Mouse (Mus musculus) hindbrain, embryonic 14.5 days (tissue): ENCODE measurements around the gene Gab1. TPM values are rescaled to one million over a fixed set of nuclear protein-coding genes. Genes with fewer than 3 reads are reported as not detected.
A peak's percentile ranks its signal among the peaks of the same experiment; 100 is the strongest.

Experiments used
- ATAC-seq: fragments of 200-750 bp; cut with Nextera tagmentation; 2 replicates; pipeline ENCODE4 v1.8.0; 2017; ENCODE audit warnings: moderate number of reproducible peaks, mild to moderate bottlenecking, moderate TSS enrichment, moderate library complexity; ENCODE audit not compliant: low FRiP score
- DNase-seq: peaks from one replicate; pipeline ENCODE4 v3.0.0-alpha.2; 2015; ENCODE audit warnings: low spot score
- H3K27ac ChIP-seq: fragments of 300-500 bp; sonication (generic); 2 replicates; pipeline ENCODE4 v1.5.1; 2014; ENCODE audit warnings: mild to moderate bottlenecking, moderate library complexity
- H3K27me3 ChIP-seq: fragments of 300-500 bp; sonication (generic); 2 replicates; pipeline ENCODE4 v1.6.1; 2014; ENCODE audit warnings: mild to moderate bottlenecking, low read length, mixed read lengths; ENCODE audit not compliant: control insufficient read depth, insufficient read depth
- H3K36me3 ChIP-seq: fragments of 300-500 bp; sonication (generic); replicated peaks from 2 replicates; pipeline ENCODE4 v1.6.1; 2014; ENCODE audit not compliant: control insufficient read depth, insufficient read depth
- H3K4me1 ChIP-seq: fragments of 300-500 bp; sonication (generic); replicated peaks from 2 replicates; pipeline ENCODE4 v1.6.1; 2014; ENCODE audit warnings: antibody characterized with exemption, low read length, mixed read lengths; ENCODE audit not compliant: control insufficient read depth, insufficient read depth
- H3K4me2 ChIP-seq: fragments of 300-500 bp; sonication (generic); replicated peaks from 2 replicates; pipeline ENCODE4 v1.6.1; 2014; ENCODE audit warnings: mild to moderate bottlenecking, moderate library complexity
- H3K4me3 ChIP-seq: fragments of 300-500 bp; sonication (generic); replicated peaks from 2 replicates; pipeline ENCODE4 v1.5.1; 2014; ENCODE audit warnings: mild to moderate bottlenecking, low read length
- H3K9ac ChIP-seq: fragments of 300-500 bp; sonication (generic); 2 replicates; pipeline ENCODE4 v1.6.1; 2014
- H3K9me3 ChIP-seq: fragments of 300-500 bp; sonication (generic); 2 replicates; pipeline ENCODE4 v1.6.1; 2016; ENCODE audit warnings: low read length; ENCODE audit not compliant: control insufficient read depth
- WGBS: fragments of 180-500 bp; shearing (Covaris S2); extraction: QIAGEN DNeasy Blood & Tissue Kit; methylation state at CpG from one replicate; pipeline ENCODE4 v1.1.7; 2014; 5-methylcytosine and 5-hydroxymethylcytosine counted together
- polyA plus RNA-seq: library from polyadenylated mRNA; unstranded; fragments of >200 nt; fragmentation: Nextera tagmentation; extraction: Ambion mirVana; gene quantifications from 2 replicates; pipeline ENCODE4 v1.2.1, GENCODE M21; 2014

The Gab1 gene
- 16.3 and 16.6 TPM in 2 replicates for polyA plus RNA-seq

DNA sequence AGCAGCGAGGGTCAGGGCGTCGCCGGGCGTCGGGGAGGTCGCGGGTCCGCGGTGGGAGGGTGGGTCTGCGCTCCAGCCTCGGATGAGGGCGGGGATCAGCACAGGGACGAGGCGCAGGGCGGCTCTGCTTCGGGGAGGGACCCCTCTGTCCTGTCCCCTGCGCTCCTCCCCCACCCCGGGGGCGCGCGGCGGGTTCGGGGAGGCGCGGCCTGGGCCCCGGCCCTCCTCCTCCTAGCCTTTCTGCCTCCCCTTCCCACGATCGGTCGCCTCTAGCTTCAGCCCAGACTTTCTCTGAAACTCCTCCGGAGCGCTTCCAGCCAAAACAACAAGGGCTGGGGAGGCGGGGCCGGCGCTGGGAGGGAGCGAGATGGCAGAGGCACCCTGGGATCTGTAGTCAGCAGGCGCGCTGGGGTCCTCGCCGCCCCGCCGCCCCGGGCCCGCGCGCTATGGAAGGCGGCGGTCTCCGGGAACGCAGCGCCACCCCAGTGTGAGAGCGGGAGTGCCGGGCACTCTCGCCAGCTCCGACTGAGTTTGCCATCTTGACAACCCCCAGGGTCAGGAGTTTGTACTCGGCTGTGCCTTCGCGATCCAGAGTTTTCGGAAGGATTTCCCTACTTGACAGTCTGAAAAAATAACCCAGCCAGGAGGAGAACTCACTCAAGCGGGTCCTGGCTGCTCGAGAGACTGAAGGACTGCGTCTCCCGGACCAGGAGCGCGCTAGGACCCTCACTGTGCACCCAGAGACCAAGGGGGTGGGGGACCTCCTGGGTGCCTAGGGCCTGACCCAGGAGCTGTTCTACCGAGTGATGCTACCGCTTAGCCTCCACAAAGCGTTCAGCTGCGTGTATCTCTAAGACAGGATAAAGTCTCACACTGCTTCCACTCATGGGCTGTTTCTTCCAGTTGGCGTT lies at the start of gene Gab1:
TSS of gene Gab1 (minus strand) at position 324 of the 911 bp plus-strand sequence.
- Histone ChIP-seq H3K9me3 (no peaks in the 10 kb centered on the region), H3K27me3 (no peaks in the 10 kb centered on the region), H3K9ac (peak within 1 kb of the TSS; percentile 72), H3K36me3 (no peaks in the 10 kb centered on the region), H3K27ac (peak within 1 kb of the TSS; percentile 90), H3K4me3 (peak within 1 kb of the TSS; percentile 82), H3K4me2 (peak within 1 kb of the TSS; percentile 89), H3K4me1 (peaks cover 22% of the 10 kb centered on the region)
- WGBS, result 1% methylated on average over 58 of the region's 70 CpGs
- DNase-seq, result peak; percentile 86
- peak; percentile 96 for ATAC-seq

GRCm38 (mm10) chr8:80928770-80929169 lies 48.5 kb upstream of the Gab1 start:
- no peaks in the 10 kb centered on the region for H3K36me3 ChIP-seq
- no peak for DNase-seq

GRCm38 (mm10) chr8:80923794-80924316 lies 43.5 kb upstream of the Gab1 start:
- Histone ChIP-seq H3K9me3 (no peaks in the 10 kb centered on the region), H3K4me3 (no peak overlapping the region), H3K4me1 (no peaks in the 10 kb centered on the region), H3K27ac (no peak overlapping the region), H3K27me3 (no peaks in the 10 kb centered on the region), H3K4me2 (no peak overlapping the region), H3K9ac (no peak overlapping the region), H3K36me3 (no peaks in the 10 kb centered on the region)
- DNase-seq (no peak), ATAC-seq (no peak)
- 85% methylated on average over 9 of the region's 9 CpGs for WGBS

More at GRCm38 (mm10) chr8:80928770-80929169, 48.5 kb upstream of the Gab1 start:
- no peak overlapping the region for H3K4me3 ChIP-seq
- no peak overlapping the region for H3K27ac ChIP-seq
- H3K27me3 ChIP-seq, result no peaks in the 10 kb centered on the region
- H3K9me3 ChIP-seq, result no peaks in the 10 kb centered on the region
- no peaks in the 10 kb centered on the region for H3K4me1 ChIP-seq
- H3K9ac ChIP-seq, result no peak overlapping the region
- no peak for ATAC-seq
- H3K4me2 ChIP-seq, result no peak overlapping the region

GRCm38 (mm10) chr8:80922642-80923041 lies 42.3 kb upstream of the Gab1 start:
- H3K9ac ChIP-seq, result no peak overlapping the region
- no peaks in the 10 kb centered on the region for H3K4me1 ChIP-seq
- DNase-seq (peak; percentile 68), ATAC-seq (peak; percentile 91; the same call in 1 of the 2 replicates)
- WGBS, result 41% methylated on average over 6 of the region's 6 CpGs
- H3K9me3 ChIP-seq, result no peaks in the 10 kb centered on the region
- no peak overlapping the region for H3K27ac ChIP-seq
- H3K4me3 ChIP-seq, result no peak overlapping the region
- no peaks in the 10 kb centered on the region for H3K27me3 ChIP-seq
- no peaks in the 10 kb centered on the region for H3K36me3 ChIP-seq
- no peak overlapping the region for H3K4me2 ChIP-seq

DNA sequence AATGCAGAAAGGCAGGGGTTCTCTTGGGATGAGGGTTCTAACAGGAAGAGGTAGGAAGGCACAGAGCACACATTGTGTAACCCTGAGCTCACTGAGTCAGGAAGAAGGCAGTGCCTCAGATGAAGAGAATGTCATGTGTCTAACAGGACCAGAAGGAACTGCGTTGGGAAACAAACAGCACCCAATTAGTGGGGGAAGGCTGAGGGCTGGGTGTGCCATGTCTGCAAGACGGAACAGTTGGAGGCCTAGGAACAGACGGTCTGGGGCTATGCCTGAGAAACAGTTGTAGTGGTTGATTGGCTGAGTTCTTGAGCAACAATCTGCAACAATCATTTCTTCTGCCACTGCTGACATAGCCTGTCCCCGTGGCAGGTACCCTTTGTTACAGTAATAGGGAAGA lies 38.8 kb upstream of the Gab1 start:
- Histone ChIP-seq H3K27me3 (no peaks in the 10 kb centered on the region), H3K4me3 (no peak overlapping the region), H3K9me3 (no peaks in the 10 kb centered on the region), H3K36me3 (no peaks in the 10 kb centered on the region), H3K4me2 (no peak overlapping the region), H3K9ac (no peak overlapping the region), H3K4me1 (no peaks in the 10 kb centered on the region), H3K27ac (no peak overlapping the region)
- WGBS, result 87% methylated on average over 4 of the region's 4 CpGs
- DNase-seq, result no peak
- ATAC-seq, result no peak

DNA sequence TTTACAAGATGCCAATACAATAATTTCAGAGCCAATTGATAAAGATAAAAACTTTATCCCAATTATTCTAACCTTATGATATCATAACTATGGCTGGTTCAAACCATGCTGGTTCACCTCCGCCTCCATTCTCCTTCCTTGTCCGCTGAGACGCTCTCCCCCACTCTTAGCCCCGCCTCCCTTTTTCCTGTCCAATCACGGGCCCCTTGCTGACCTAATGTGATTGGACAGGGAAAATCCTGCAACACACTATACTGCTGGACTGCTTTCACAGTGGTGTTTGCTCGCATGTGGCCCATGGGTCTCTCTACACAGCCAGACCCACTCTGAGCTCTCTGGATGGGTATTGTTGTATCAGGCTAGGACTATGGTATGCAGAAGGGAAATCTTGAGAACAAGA lies 38.2 kb upstream of the Gab1 start:
- ATAC-seq (no peak), DNase-seq (no peak)
- no peaks in the 10 kb centered on the region for H3K36me3 ChIP-seq
- H3K4me1 ChIP-seq, result no peaks in the 10 kb centered on the region
- no peak overlapping the region for H3K27ac ChIP-seq
- H3K4me3 ChIP-seq, result no peak overlapping the region
- H3K4me2 ChIP-seq, result no peak overlapping the region
- H3K9me3 ChIP-seq, result no peaks in the 10 kb centered on the region
- 97% methylated on average over 6 of the region's 6 CpGs for WGBS
- H3K27me3 ChIP-seq, result no peaks in the 10 kb centered on the region
- H3K9ac ChIP-seq, result no peak overlapping the region

GRCm38 (mm10) chr8:80916463-80917235 lies 36.3 kb upstream of the Gab1 start:
- Histone ChIP-seq H3K27ac (no peak overlapping the region), H3K27me3 (no peaks in the 10 kb centered on the region), H3K9me3 (no peaks in the 10 kb centered on the region), H3K36me3 (no peaks in the 10 kb centered on the region), H3K4me2 (no peak overlapping the region), H3K4me1 (peaks cover 11% of the 10 kb centered on the region; the same call in 1 of the 2 replicates), H3K4me3 (no peak overlapping the region), H3K9ac (no peak overlapping the region)
- 78% methylated on average over 11 of the region's 11 CpGs for WGBS
- no peak for DNase-seq
- ATAC-seq, result no peak

DNA sequence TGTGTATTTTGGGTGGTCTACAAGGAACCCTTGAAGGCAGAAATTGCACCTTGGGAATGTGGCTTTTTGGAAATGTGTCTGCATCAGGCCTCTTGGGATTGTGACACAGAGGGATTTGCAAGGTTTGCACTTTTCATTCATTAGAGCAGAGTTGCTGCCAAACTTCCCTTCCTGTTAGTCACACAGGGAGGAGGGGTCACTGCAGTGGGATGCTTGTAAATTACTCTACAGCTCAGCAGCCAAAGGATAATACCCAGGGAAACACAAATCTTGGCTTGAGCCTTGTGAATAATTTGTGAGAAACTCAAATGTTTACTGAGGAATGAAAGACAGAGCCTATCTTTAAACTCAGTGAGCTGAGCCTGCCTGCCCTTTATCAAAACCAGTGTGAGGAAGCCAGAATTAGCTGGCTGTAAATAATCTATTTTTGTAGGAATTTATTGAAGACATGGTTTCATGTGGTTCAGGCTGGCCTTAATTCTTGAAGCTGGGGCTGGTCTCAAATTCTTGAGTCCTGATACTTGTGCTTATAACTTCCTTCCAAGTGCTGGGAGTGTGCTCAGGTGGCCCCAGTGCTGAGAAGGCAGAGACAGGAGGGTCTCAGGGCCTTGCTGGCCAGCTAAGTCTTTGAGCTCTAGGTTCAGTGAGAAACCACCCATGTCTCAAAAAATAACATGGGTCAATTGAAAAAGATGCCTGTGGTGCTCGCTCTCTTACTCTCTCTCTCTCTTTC lies 32.9 kb upstream of the Gab1 start:
- Histone ChIP-seq H3K4me3 (no peak overlapping the region), H3K4me2 (no peak overlapping the region), H3K9ac (no peak overlapping the region), H3K9me3 (no peaks in the 10 kb centered on the region), H3K27ac (peak overlapping the region; percentile 66), H3K27me3 (no peaks in the 10 kb centered on the region), H3K4me1 (peaks cover 11% of the 10 kb centered on the region; the same call in 1 of the 2 replicates), H3K36me3 (no peaks in the 10 kb centered on the region)
- DNase-seq, result peak; percentile 38
- ATAC-seq, result peak; percentile 69; the same call in 1 of the 2 replicates
- WGBS, result 75% methylated on average over 1 of the region's 1 CpGs
